ENCODE assay signal across 11 mouse cellular contexts in the genomic region with DNA sequence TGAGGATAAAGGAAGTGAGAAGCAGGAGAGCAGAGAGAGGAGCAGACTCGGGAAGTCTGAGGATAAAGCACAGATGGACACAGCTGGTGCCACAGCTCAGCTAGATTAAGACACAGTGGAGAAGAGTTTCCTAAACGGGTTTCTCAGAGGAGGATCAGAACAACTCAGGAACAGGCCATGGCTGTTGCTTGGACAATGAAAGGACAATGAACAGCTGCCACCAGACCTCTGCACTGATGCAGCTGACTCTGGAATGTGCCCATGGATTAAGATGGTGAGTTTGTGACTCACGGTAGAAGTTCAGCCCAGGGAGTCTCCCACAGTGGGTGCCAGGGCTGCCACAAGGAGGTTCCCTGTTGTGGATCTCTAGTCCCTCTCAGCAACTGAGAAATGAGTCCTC. TPM values are rescaled to one million over a fixed set of nuclear protein-coding genes. Genes with fewer than 3 reads are reported as not detected.
DNase-seq lines count a peak whose midpoint lies in the region; ATAC-seq and TF ChIP-seq lines count a peak whose summit lies in the region.
"Had no signal": no experiment of that assay in that cellular context is flagged by ENCODE, and none has a peak within 500 bp of the region (broad histone marks: within the 10 kb centered on the region; RNA-seq: fewer than 3 reads in every experiment).

No protein-coding gene starts in this region.

- ATAC-seq in lung, embryonic 16.5 days (ENCODE audit: low read depth), result peak; percentile 86
- peak; percentile 60; the same call in 1 of the 2 replicates for ATAC-seq in stomach, postnatal 0 days (ENCODE audit: low FRiP score, low TSS enrichment)
- no peak for ATAC-seq in forebrain, embryonic 13.5 days

- no peak overlapping the region for H3K9ac ChIP-seq in lung, embryonic 16.5 days (ENCODE audit: low read length)
- H3K9ac ChIP-seq in stomach, postnatal 0 days (ENCODE audit: low read length), result no peak overlapping the region
- no peak overlapping the region for H3K9ac ChIP-seq in forebrain, embryonic 13.5 days
- H3K9ac ChIP-seq: liver, embryonic 15.5 days had no signal

- H3K36me3 ChIP-seq in lung, embryonic 16.5 days (ENCODE audit: control insufficient read depth, insufficient read depth, low read length), result no peaks in the 10 kb centered on the region
- H3K36me3 ChIP-seq in stomach, postnatal 0 days (ENCODE audit: control insufficient read depth, insufficient read depth, low read length), result no peaks in the 10 kb centered on the region
- H3K36me3 ChIP-seq in forebrain, embryonic 13.5 days (ENCODE audit: poor library complexity, severe bottlenecking), result peaks cover 6% of the 10 kb centered on the region
- H3K36me3 ChIP-seq: liver, embryonic 15.5 days had no signal

- no peak for TF ChIP-seq EP300 in stomach, postnatal 0 days (optimal IDR thresholded peaks at IDR 0.05)

- no peak overlapping the region for H3K4me3 ChIP-seq in lung, embryonic 16.5 days (ENCODE audit: low read length)
- no peak overlapping the region for H3K4me3 ChIP-seq in stomach, postnatal 0 days (ENCODE audit: low read depth, low read length)
- H3K4me3 ChIP-seq in forebrain, embryonic 13.5 days, result no peak overlapping the region
- H3K4me3 ChIP-seq: liver, embryonic 15.5 days had no signal

- no peaks in the 10 kb centered on the region for H3K27me3 ChIP-seq in lung, embryonic 16.5 days (ENCODE audit: control insufficient read depth, insufficient read depth, low read depth, low read length)
- no peaks in the 10 kb centered on the region for H3K27me3 ChIP-seq in stomach, postnatal 0 days (ENCODE audit: control insufficient read depth, insufficient read depth, low read length)
- no peaks in the 10 kb centered on the region for H3K27me3 ChIP-seq in forebrain, embryonic 13.5 days
- H3K27me3 ChIP-seq: liver, embryonic 15.5 days had no signal

- TF ChIP-seq CTCF in stomach, postnatal 0 days (IDR thresholded peaks at IDR 0.05; ENCODE audit: low read depth), result no peak

- no peaks in the 10 kb centered on the region for H3K4me1 ChIP-seq in lung, embryonic 16.5 days (replicated peaks; ENCODE audit: control insufficient read depth, insufficient read depth, low read length)
- no peaks in the 10 kb centered on the region for H3K4me1 ChIP-seq in stomach, postnatal 0 days (replicated peaks; ENCODE audit: control insufficient read depth, insufficient read depth)
- H3K4me1 ChIP-seq in forebrain, embryonic 13.5 days, result 0 out of 2 replicates have a peak, but pooled peaks cover 3% of the 10 kb centered on the region
- H3K4me1 ChIP-seq: liver, embryonic 15.5 days had no signal

- WGBS in lung, embryonic 16.5 days, result 26% methylated on average over 3 of the region's 3 CpGs
- 17% methylated on average over 3 of the region's 3 CpGs for WGBS in stomach, postnatal 0 days
- WGBS in forebrain, embryonic 13.5 days, result 29% methylated on average over 3 of the region's 3 CpGs

- H3K9me3 ChIP-seq in lung, embryonic 16.5 days (ENCODE audit: control insufficient read depth, low read length), result no peaks in the 10 kb centered on the region
- no peaks in the 10 kb centered on the region for H3K9me3 ChIP-seq in stomach, postnatal 0 days (ENCODE audit: control insufficient read depth, low read length)
- no peaks in the 10 kb centered on the region for H3K9me3 ChIP-seq in forebrain, embryonic 13.5 days (replicated peaks)
- H3K9me3 ChIP-seq: liver, embryonic 15.5 days had no signal

- DNase-seq in gastrocnemius, postnatal 25 days, result peak; percentile 9
- no peak for DNase-seq in gastrocnemius, postnatal 36 days
- peak; percentile 9 for DNase-seq in urinary bladder, postnatal 14 days (ENCODE audit: low spot score)
- no peak for DNase-seq in urinary bladder, adult 18-20 months (ENCODE audit: low spot score in 2 of 2)
- no peak for DNase-seq in stomach, postnatal 0 days (ENCODE audit: low spot score)
- DNase-seq in embryo, embryonic 9.5 days (ENCODE audit: extremely low spot score), result no peak
- DNase-seq: cerebellum, postnatal 36 days; right cerebral cortex, adult 18-20 months had no signal

- peak overlapping the region; percentile 60 for H3K27ac ChIP-seq in lung, embryonic 16.5 days (ENCODE audit: low read length)
- no peak overlapping the region for H3K27ac ChIP-seq in stomach, postnatal 0 days (replicated peaks)
- H3K27ac ChIP-seq in forebrain, embryonic 13.5 days, result no peak overlapping the region
- H3K27ac ChIP-seq: liver, embryonic 15.5 days had no signal

- intact Hi-C loops in gastrocnemius, postnatal 36 days (cut with DNase I), result no loop called here

- no peak overlapping the region for H3K4me2 ChIP-seq in lung, embryonic 16.5 days (ENCODE audit: low read depth, low read length)
- no peak overlapping the region for H3K4me2 ChIP-seq in stomach, postnatal 0 days (replicated peaks; ENCODE audit: low read depth)
- no peak overlapping the region for H3K4me2 ChIP-seq in forebrain, embryonic 13.5 days
- H3K4me2 ChIP-seq: liver, embryonic 15.5 days had no signal

RNA-seq across cellular contexts. Expression of a gene that starts 51.1 kb away (rescaled TPM):
- total RNA-seq in gastrocnemius, postnatal 25 days (2021), result 1 to 10 TPM; 1.5 to 1.8 TPM
- 1 to 10 TPM; 1.4 to 2.1 TPM for total RNA-seq in gastrocnemius, postnatal 36 days (2021)
- 18.4 and 18.5 TPM in 2 replicates for polyA plus RNA-seq in lung, embryonic 16.5 days (2015; fragmentation: Nextera tagmentation; extraction: Ambion mirVana)
- 4.7 and 5.3 TPM in 2 replicates for polyA plus RNA-seq in stomach, postnatal 0 days (2015; fragmentation: Nextera tagmentation; extraction: Ambion mirVana)
- polyA plus RNA-seq in forebrain, embryonic 13.5 days (2015; fragmentation: Nextera tagmentation; extraction: Ambion mirVana), result 14.8 and 16.2 TPM in 2 replicates

RNA-seq across cellular contexts. Expression of a gene that starts 51.4 kb away (rescaled TPM):
- total RNA-seq in gastrocnemius, postnatal 25 days (2021), result 1 to 10 TPM; 4.0 to 4.5 TPM
- 1 to 10 TPM; 4.9 to 5.3 TPM for total RNA-seq in gastrocnemius, postnatal 36 days (2021)
- polyA plus RNA-seq in lung, embryonic 16.5 days (2015; fragmentation: Nextera tagmentation; extraction: Ambion mirVana), result 5.8 and 6.0 TPM in 2 replicates
- 5.1 TPM in 2 replicates for polyA plus RNA-seq in stomach, postnatal 0 days (2015; fragmentation: Nextera tagmentation; extraction: Ambion mirVana)
- 5.1 and 5.7 TPM in 2 replicates for polyA plus RNA-seq in forebrain, embryonic 13.5 days (2015; fragmentation: Nextera tagmentation; extraction: Ambion mirVana)

Comparison
In these comparisons a context has a peak if more than half of its experiments do, and no peak if none do; other contexts are left out.
1. DNase-seq: peak in gastrocnemius, postnatal 25 days (single experiment) and urinary bladder, postnatal 14 days (single experiment); none in gastrocnemius, postnatal 36 days (0 of 2), urinary bladder, adult 18-20 months (0 of 2), stomach, postnatal 0 days (single experiment) and embryo, embryonic 9.5 days (single experiment).